Mouse (Mus musculus) MEL (cell line): ENCODE results near the gene Kiss1r.

Experiments used
- MAX ChIP-seq: IDR thresholded peaks from 2 replicates; pipeline ENCODE4 v1.6.1; 2011; ENCODE audit warnings: low read length, improper control_type of control experiment
- NELFE ChIP-seq: IDR thresholded peaks from 2 replicates; pipeline ENCODE4 v1.6.1; 2011; ENCODE audit warnings: low read depth, low read length, improper control_type of control experiment

GRCm38 (mm10) chr10:79880721-79881120 is 36.0 kb upstream of the Kiss1r start:
- TF ChIP-seq MAX = 0 out of 2 replicates have a peak, but pooled peaks have one; percentile 30
- no peak for TF ChIP-seq NELFE
